Mouse (Mus musculus): ENCODE data around the gene Trpv5. TPM values are rescaled to one million over a fixed set of nuclear protein-coding genes. Genes with fewer than 3 reads are reported as not detected.

Gene Trpv5
- total RNA-seq, 2 experiments from 2014 or later, result not detected

GRCm38 (mm10) chr6:41641173-41641866 is 39.2 kb downstream of the Trpv5 start:
- no peak for DNase-seq (ENCODE audit: low spot score in 2 of 2)

- DNase-seq (ENCODE audit: low spot score in 2 of 2), result no peak
Observed at GRCm38 (mm10) chr6:41640449-41640848, 40.1 kb downstream of the Trpv5 start.

GRCm38 (mm10) chr6:41637927-41638506 is 42.6 kb downstream of the Trpv5 start:
- no peak for DNase-seq (ENCODE audit: low spot score in 2 of 2)

GRCm38 (mm10) chr6:41637393-41637792 is 43.2 kb downstream of the Trpv5 start:
- DNase-seq (ENCODE audit: low spot score in 2 of 2), result no peak

- DNase-seq (ENCODE audit: low spot score in 2 of 2), result no peak
Observed at GRCm38 (mm10) chr6:41636178-41636577, 44.4 kb downstream of the Trpv5 start, which contains the start of gene Trpv6. TSS of gene Trpv6 (minus strand) at chr6:41636405.

- no peak for DNase-seq (ENCODE audit: low spot score in 2 of 2)
Observed at GRCm38 (mm10) chr6:41635211-41635610, 45.4 kb downstream of the Trpv5 start.

- no peak for DNase-seq (ENCODE audit: low spot score in 2 of 2)
Observed at GRCm38 (mm10) chr6:41631549-41631948, 49.0 kb downstream of the Trpv5 start.

GRCm38 (mm10) chr6:41630791-41631190 is 49.8 kb downstream of the Trpv5 start:
- DNase-seq (ENCODE audit: low spot score in 2 of 2), result no peak

GRCm38 (mm10) chr6:41628180-41628579 is 52.4 kb downstream of the Trpv5 start:
- DNase-seq (ENCODE audit: low spot score in 2 of 2), result no peak

GRCm38 (mm10) chr6:41622661-41623060 is 57.9 kb downstream of the Trpv5 start:
- no peak for DNase-seq (ENCODE audit: low spot score in 2 of 2)

- no peak for DNase-seq (ENCODE audit: low spot score in 2 of 2)
Observed at GRCm38 (mm10) chr6:41621241-41621990, 59.2 kb downstream of the Trpv5 start.

- no peak for DNase-seq (ENCODE audit: low spot score in 2 of 2)
Observed at GRCm38 (mm10) chr6:41620173-41620798, 60.3 kb downstream of the Trpv5 start.

GRCm38 (mm10) chr6:41607637-41608036 is 72.9 kb downstream of the Trpv5 start:
- no peak for DNase-seq (ENCODE audit: low spot score in 2 of 2)

- peak; percentile 67 to 80 for DNase-seq (ENCODE audit: low spot score in 2 of 2)
Observed at GRCm38 (mm10) chr6:41606214-41606613, 74.4 kb downstream of the Trpv5 start.

GRCm38 (mm10) chr6:41605794-41606104 is 74.8 kb downstream of the Trpv5 start:
- DNase-seq (ENCODE audit: low spot score in 2 of 2), result no peak

GRCm38 (mm10) chr6:41605061-41605793 is 75.3 kb downstream of the Trpv5 start, which contains the start of gene Ephb6:
TSS of gene Ephb6 (plus strand) at chr6:41605482.
- DNase-seq (ENCODE audit: low spot score in 2 of 2), result peak; percentile 74 to 82

- DNase-seq (ENCODE audit: low spot score in 2 of 2), result peak in 1 of 2 experiments; percentile 48
Observed at GRCm38 (mm10) chr6:41604401-41605050, 76.0 kb downstream of the Trpv5 start.

Measured in left cerebral cortex, adult 18-20 months (tissue).